Comparison of ENCODE assay signal across 24 mouse cellular contexts in genomic region chr1:89062977-89063376, GRCm38 (mm10). TPM values are rescaled to one million over a fixed set of nuclear protein-coding genes. Genes with fewer than 3 reads are reported as not detected.
A peak's percentile ranks its signal among the peaks of the same experiment; 100 is the strongest.
DNase-seq lines count a peak whose midpoint lies in the region; ATAC-seq and TF ChIP-seq lines count a peak whose summit lies in the region.
"Had no signal": no experiment of that assay in that cellular context is flagged by ENCODE, and none has a peak within 500 bp of the region (broad histone marks: within the 10 kb centered on the region; RNA-seq: fewer than 3 reads in every experiment).

No protein-coding gene starts in this region.

- TF ChIP-seq POLR2A in lung, adult 2 months (IDR thresholded peaks at IDR 0.05; ENCODE audit: borderline replicate concordance, extremely low read depth, low read depth, low read length), result no peak

- peak; percentile 97 for DNase-seq in heart, adult 11 months
- no peak for DNase-seq in heart, postnatal 14 days
- peak; percentile 38 to 67 for DNase-seq in lung, adult 18-20 months
- no peak for DNase-seq in lung, adult 2 months
- DNase-seq in lung, postnatal 0 days (ENCODE audit: low spot score), result peak; percentile 72
- DNase-seq in skeletal muscle tissue, adult 2 months (ENCODE audit: low read depth, low spot score), result peak; percentile 29
- no peak for DNase-seq in adrenal gland, postnatal 10 days
- DNase-seq: B cell, adult 2 months; cerebellum, adult 18-20 months; cerebellum, postnatal 36 days; kidney, adult 11 months; kidney, postnatal 10 days; left cerebral cortex, postnatal 4 days; right cerebral cortex, postnatal 25 days had no signal

- no peak overlapping the region for H3K9ac ChIP-seq in lung, postnatal 0 days (replicated peaks; ENCODE audit: low read depth)
- no peak overlapping the region for H3K9ac ChIP-seq in midbrain, embryonic 15.5 days
- H3K9ac ChIP-seq: forebrain, embryonic 15.5 days; hindbrain, embryonic 12.5 days; limb, embryonic 15.5 days; liver, embryonic 15.5 days had no signal

- H3K9me3 ChIP-seq in lung, postnatal 0 days (ENCODE audit: low read length), result no peaks in the 10 kb centered on the region
- H3K9me3 ChIP-seq in midbrain, embryonic 15.5 days, result no peaks in the 10 kb centered on the region
- H3K9me3 ChIP-seq: forebrain, embryonic 15.5 days; hindbrain, embryonic 12.5 days; limb, embryonic 15.5 days; liver, embryonic 15.5 days had no signal

- 0 out of 2 replicates have a peak overlapping the region, but pooled peaks have one; percentile 9 for H3K27ac ChIP-seq in lung, postnatal 0 days (ENCODE audit: low read length)
- no peak overlapping the region for H3K27ac ChIP-seq in midbrain, embryonic 15.5 days
- H3K27ac ChIP-seq: forebrain, embryonic 15.5 days; hindbrain, embryonic 12.5 days; limb, embryonic 15.5 days; liver, embryonic 15.5 days had no signal

- no peak overlapping the region for H3K4me3 ChIP-seq in lung, adult 2 months (replicated peaks; ENCODE audit: extremely low read depth, low read depth, low read length)
- no peak overlapping the region for H3K4me3 ChIP-seq in lung, postnatal 0 days (ENCODE audit: low read depth, low read length)
- no peak overlapping the region for H3K4me3 ChIP-seq in midbrain, embryonic 15.5 days
- H3K4me3 ChIP-seq: forebrain, embryonic 15.5 days; hindbrain, embryonic 12.5 days; limb, embryonic 15.5 days; liver, embryonic 15.5 days had no signal

- peaks cover 2% of the 10 kb centered on the region; the same call in 1 of the 2 replicates for H3K4me1 ChIP-seq in lung, adult 2 months (ENCODE audit: control insufficient read depth, insufficient read depth, low read length)
- H3K4me1 ChIP-seq in lung, postnatal 0 days (ENCODE audit: insufficient read depth, low read depth, low read length), result no peaks in the 10 kb centered on the region
- H3K4me1 ChIP-seq in midbrain, embryonic 15.5 days, result no peaks in the 10 kb centered on the region
- H3K4me1 ChIP-seq: forebrain, embryonic 15.5 days; hindbrain, embryonic 12.5 days; limb, embryonic 15.5 days; liver, embryonic 15.5 days had no signal

- TF ChIP-seq CTCF in lung, adult 2 months (IDR thresholded peaks at IDR 0.05; ENCODE audit: insufficient read depth, low read length), result no peak
- no peak for TF ChIP-seq CTCF in lung, postnatal 0 days (IDR thresholded peaks at IDR 0.05)

- peak; percentile 61 for TF ChIP-seq EP300 in lung, postnatal 0 days (IDR thresholded peaks at IDR 0.05)

- no peak overlapping the region for H3K4me2 ChIP-seq in lung, postnatal 0 days (replicated peaks; ENCODE audit: low read depth, low read length)
- H3K4me2 ChIP-seq in midbrain, embryonic 15.5 days, result no peak overlapping the region
- H3K4me2 ChIP-seq: forebrain, embryonic 15.5 days; hindbrain, embryonic 12.5 days; limb, embryonic 15.5 days; liver, embryonic 15.5 days; midbrain, embryonic 11.5 days had no signal

- H3K27me3 ChIP-seq in lung, postnatal 0 days (replicated peaks; ENCODE audit: insufficient read depth, low read length), result no peaks in the 10 kb centered on the region
- H3K27me3 ChIP-seq in midbrain, embryonic 15.5 days (replicated peaks), result no peaks in the 10 kb centered on the region
- H3K27me3 ChIP-seq: CH12.LX; forebrain, embryonic 15.5 days; hindbrain, embryonic 12.5 days; limb, embryonic 15.5 days; liver, embryonic 15.5 days; Patski had no signal

- H3K36me3 ChIP-seq in lung, postnatal 0 days (ENCODE audit: insufficient read depth, low read length), result no peaks in the 10 kb centered on the region
- no peaks in the 10 kb centered on the region for H3K36me3 ChIP-seq in midbrain, embryonic 15.5 days (replicated peaks)
- H3K36me3 ChIP-seq: forebrain, embryonic 15.5 days; G1E; hindbrain, embryonic 12.5 days; limb, embryonic 15.5 days; liver, embryonic 15.5 days had no signal

- peak; percentile 77 for ATAC-seq in lung, postnatal 0 days
- no peak for ATAC-seq in midbrain, embryonic 15.5 days (replicated peaks)
- ATAC-seq: forebrain, embryonic 15.5 days; Patski had no signal

- 26% methylated on average over 4 of the region's 4 CpGs for WGBS in lung, adult 2 months
- WGBS in lung, postnatal 0 days, result 35% methylated on average over 4 of the region's 4 CpGs
- WGBS in midbrain, embryonic 15.5 days, result 86% methylated on average over 4 of the region's 4 CpGs

- intact Hi-C loops in heart, postnatal 14 days (cut with DNase I), result no loop called here

RNA-seq across cellular contexts. Expression of gene Sh3bp4, which starts 7.2 kb away (rescaled TPM):
- total RNA-seq in heart, postnatal 14 days (2021), result 10 to 100 TPM; 15.5 to 17.1 TPM
- 33.9 and 40.2 TPM in 2 replicates for polyA plus RNA-seq in lung, adult 2 months (2012; rRNA removed)
- 18.9 and 22.0 TPM in 2 replicates for polyA plus RNA-seq in lung, postnatal 0 days (2015; fragmentation: Nextera tagmentation; extraction: Ambion mirVana)
- 10 to 100 TPM; 13.4 to 17.6 TPM for total RNA-seq in adrenal gland, postnatal 10 days (2021)
- 12.3 and 12.4 TPM in 2 replicates for polyA plus RNA-seq in midbrain, embryonic 15.5 days (2015; fragmentation: Nextera tagmentation; extraction: Ambion mirVana)
- total RNA-seq: CH12.LX; G1E; neutrophil, adult 5-6 weeks had no signal
- polyA plus RNA-seq: G1E had no signal

Comparison
In these comparisons a context has a peak if more than half of its experiments do, and no peak if none do; other contexts are left out.
1. DNase-seq: peak in heart, adult 11 months (single experiment), lung, adult 18-20 months (2 of 2), lung, postnatal 0 days (single experiment) and skeletal muscle tissue, adult 2 months (single experiment); none in heart, postnatal 14 days (0 of 2), lung, adult 2 months (single experiment) and adrenal gland, postnatal 10 days (single experiment).